Mouse (Mus musculus) liver, adult 2 months (tissue): ENCODE data around the gene Supt5.

Experiments
- CTCF ChIP-seq: fragments of 200-500 bp; IDR thresholded peaks from 2 replicates; pipeline ENCODE4 v1.5.1; 2011; ENCODE audit warnings: low read depth, low read length, control low read depth
- POLR2A ChIP-seq: fragments of 200-500 bp; IDR thresholded peaks from 2 replicates; pipeline ENCODE4 v1.6.1; 2011; ENCODE audit warnings: low read length, control low read depth; ENCODE audit not compliant: insufficient read depth; ENCODE audit errors: extremely low read depth

GRCm38 (mm10) chr7:28374647-28375046 lies 36.1 kb upstream of the Supt5 start:
- no peak for TF ChIP-seq POLR2A
- no peak for TF ChIP-seq CTCF
